Mouse (Mus musculus) thymus, adult 18-20 months (tissue): ENCODE measurements around the gene Rngtt.
"Not testable (repeated sequence)": the region's sequence is repeated elsewhere in the genome, so short reads cannot be mapped to it uniquely, and the experiment has no call there.

Source experiments
- DNase-seq, 2 experiments: peaks; one replicate each; pipeline ENCODE4 v3.0.0; 2022; ENCODE audit warnings: mixed read lengths in 2 of 2

Gene Rngtt

DNA sequence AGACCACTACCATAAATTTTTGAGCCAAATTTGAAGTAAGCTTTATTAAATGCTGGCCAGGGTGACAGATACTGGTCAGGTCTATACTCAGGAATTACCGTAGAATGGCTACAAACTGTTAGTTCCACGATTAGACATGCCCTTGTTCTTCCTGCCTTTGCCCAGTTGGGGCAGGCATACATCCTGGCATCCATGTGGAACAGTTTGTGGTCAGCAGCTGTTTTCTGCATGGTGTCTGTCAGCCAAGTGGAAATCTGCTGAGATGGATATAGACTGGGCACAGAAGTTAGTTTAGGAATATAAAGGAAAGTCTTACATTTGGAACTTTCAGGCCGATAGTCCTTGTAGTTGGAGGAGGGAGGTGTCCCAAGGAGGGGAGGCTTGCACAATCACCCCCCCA lies 136.8 kb downstream of the Rngtt start:
- no peak for DNase-seq

GRCm38 (mm10) chr4:33450356-33450755 lies 140.2 kb downstream of the Rngtt start:
- not testable (repeated sequence) for DNase-seq

- no peak for DNase-seq
Measured at GRCm38 (mm10) chr4:33459851-33460250, 149.7 kb downstream of the Rngtt start.

DNA sequence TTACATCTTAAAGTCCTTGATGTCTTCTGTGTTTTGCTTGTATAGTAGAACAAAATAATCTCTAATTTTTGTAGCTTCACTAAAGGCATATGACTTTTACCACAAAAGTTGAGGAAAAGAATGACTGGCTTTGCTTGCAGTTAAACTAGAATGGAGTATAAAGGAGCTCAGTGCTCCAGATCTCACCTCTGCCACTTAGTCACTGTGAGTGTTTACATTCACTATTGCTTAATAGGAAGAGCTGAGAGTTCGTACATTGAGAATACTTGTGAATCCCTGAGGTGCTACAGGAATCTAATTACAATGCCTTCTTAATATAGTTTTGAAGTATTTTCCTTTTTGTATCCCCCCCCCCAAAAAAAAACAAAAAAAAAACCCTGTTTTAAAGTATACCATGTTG lies 154.3 kb downstream of the Rngtt start:
- no peak for DNase-seq

DNA sequence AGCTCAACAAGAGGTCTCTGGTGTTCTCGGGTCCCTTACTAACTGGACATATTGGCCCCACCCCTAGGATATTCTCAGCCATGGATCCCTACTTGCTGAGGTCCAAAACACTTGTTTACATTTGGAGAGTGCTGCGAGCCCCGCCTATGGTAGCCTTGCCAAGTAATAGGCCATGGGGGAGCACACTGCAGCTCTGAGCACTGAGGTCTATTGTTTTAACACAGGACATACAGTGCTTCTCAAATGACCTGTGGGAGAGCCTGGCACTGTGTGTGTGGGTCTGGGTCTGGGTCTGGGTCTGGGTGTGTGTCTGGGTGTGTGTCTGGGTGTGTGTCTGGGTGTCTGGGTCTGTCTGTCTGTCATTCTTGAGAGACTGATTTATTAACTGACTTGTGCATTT lies 155.8 kb downstream of the Rngtt start:
- DNase-seq, result no peak

DNA sequence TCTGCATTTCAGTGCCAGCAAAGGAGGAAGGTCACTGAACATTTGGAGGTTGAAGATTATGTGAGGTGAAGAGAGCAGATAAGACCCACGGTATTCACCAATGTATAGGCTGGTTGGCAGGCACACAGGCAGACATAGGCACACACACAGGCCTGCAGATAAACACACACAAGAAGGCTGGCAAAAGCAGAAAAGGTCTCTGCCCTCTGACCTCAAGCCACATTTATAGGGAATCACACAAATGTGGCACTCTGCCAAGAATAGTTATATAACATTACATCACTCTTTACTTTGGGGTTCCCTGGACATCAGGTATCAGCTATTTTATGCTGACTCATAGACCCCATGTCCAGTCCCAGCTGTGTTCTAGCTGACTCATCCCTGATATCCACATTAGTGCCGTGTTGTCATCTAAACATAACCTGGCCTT lies 156.9 kb downstream of the Rngtt start:
- no peak for DNase-seq

- DNase-seq, result no peak
Measured at GRCm38 (mm10) chr4:33467627-33468026, 157.5 kb downstream of the Rngtt start.

DNA sequence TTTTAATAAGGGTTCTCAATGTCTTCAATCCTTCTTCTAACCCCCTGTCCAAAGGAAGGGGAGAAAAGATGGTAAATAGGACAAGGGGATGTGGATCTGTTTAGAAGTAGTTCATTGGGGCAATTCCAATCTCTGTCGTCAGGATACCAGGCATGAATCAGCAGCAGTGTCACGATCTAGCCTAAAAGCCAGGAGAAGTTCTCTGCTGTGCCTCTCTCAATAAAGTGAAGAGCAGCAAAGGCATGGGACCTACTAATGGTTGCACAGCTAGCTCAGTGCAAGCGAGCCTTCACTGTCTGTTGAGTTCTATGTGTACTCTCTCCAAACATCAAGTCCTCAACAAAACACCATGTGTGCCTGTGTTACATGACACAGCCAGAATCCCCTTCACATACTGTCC lies 158.0 kb downstream of the Rngtt start:
- no peak for DNase-seq

DNA sequence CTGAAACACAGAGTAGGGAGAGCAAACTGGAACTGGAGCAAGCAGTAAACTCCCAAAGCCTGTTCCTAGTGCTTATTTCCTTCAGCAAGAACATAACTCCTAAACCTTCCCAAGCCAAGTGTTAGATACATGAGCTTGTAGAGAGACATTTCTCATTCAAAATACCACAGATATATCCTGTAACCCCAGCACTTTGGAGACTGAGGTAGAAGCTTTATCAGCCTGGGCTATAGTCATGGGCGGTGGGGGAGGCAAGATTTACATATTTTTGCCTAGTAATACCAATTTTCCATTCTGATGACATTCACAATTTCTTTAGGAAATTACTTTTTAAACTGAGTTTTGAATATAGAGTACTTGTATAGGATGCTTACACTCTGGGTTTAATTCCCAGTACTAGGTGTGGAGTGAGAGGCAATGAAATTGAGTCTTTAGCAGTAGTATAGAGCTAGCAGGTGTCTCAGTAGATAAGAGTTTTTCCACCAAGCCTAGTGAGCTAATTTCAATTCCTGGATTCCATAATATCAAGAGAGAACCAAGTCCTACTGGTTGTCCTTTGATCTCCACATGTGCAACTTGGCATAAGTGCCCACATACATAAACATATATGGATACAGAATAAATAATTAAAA lies 160.7 kb downstream of the Rngtt start:
- no peak for DNase-seq

GRCm38 (mm10) chr4:33478011-33478785 lies 168.1 kb downstream of the Rngtt start:
- DNase-seq, result no peak

GRCm38 (mm10) chr4:33481721-33482120 lies 171.6 kb downstream of the Rngtt start:
- DNase-seq, result no peak

DNA sequence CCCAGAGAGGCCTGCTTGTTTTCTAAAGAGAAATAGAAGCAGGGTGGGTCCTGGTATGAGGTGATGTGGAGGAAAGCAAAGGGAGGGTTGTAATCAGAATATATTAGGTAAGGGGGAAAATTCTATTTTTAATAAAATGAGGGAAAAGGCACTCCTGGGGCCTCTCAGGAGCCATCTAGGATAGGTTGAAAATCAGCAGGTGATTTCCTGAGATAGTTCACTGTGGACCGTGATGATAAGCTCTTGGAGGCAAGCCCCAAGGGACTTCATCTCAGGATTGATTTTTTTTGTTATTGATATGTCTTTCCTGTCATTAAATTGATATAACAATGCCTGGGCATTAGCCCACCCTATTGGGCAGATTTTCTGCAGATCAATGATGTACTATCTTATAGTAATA lies 175.9 kb downstream of the Rngtt start:
- DNase-seq, result no peak

DNA sequence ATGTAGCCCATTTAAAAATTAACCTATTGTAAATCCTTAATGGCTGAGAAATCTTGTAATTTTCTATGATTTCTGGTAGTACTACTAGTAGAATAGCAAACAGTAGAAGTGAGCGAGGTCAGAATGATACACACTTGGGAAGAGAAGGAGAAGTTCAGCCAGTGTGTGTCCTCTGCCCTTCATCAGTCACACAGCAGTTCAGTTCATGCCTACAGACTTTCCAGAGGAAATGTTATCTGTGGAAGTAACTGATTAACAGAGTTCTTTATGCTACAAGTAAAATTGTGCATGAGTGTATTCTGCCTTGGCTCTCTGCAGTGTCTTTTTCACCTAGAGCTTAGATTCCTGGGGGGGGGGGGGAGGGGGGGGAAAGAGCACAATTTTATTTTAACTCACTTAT lies 181.0 kb downstream of the Rngtt start:
- DNase-seq, result no peak

DNA sequence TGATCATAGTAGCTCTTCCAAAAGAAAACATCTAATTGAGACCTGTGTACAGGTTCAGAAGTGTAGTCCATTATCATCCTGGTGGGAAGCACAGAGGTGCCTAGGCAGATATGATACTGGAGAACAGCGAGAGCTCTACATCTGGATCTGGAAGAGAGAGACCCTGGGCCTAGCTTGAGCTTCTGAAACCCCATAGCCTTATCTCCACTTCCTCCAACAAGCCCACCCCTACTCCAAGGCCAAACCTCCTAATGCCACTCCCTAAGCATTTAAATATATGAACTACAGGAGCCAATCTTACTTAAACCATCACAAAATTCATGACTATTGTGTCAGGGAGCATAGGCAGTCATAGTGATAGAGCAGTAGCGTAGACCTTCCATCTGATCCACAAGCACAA lies 184.3 kb downstream of the Rngtt start:
- no peak for DNase-seq

DNA sequence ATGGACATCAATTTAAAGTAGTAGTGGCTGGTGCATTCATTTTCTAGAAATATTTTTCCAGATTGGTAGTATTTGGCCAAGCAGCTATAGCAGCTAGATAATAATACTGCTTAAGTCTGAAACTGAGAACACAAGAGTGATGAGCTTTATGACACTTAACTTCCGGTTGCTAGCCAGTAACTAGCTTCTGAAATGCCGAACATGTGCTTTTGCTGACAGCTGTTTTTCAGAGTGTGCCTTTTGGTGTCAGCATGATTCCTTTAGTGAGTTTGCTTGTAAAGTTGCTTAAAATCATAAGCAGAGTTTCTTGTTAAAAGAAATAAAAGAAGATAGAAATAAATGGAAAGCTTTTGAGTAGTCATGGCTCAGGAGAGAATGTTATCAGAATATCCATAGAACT lies 186.9 kb downstream of the Rngtt start:
- no peak for DNase-seq

DNA sequence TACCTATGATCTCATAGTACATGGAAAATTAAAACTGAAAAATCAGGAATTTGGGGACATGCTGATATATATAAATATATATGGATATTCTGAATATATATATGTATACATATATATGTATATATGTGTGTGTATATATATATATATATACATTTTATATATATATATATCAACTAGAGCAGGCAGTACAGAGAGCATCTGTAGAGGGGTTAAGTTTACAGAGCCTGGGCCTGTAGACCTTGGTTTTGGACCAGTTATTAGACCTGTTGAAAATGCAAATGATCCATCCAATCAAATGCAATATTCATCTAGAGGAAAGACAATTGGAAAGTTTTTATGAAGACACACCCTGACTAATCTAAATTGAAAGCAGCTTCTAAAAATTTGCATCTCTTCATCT lies 187.5 kb downstream of the Rngtt start:
- no peak for DNase-seq

DNA sequence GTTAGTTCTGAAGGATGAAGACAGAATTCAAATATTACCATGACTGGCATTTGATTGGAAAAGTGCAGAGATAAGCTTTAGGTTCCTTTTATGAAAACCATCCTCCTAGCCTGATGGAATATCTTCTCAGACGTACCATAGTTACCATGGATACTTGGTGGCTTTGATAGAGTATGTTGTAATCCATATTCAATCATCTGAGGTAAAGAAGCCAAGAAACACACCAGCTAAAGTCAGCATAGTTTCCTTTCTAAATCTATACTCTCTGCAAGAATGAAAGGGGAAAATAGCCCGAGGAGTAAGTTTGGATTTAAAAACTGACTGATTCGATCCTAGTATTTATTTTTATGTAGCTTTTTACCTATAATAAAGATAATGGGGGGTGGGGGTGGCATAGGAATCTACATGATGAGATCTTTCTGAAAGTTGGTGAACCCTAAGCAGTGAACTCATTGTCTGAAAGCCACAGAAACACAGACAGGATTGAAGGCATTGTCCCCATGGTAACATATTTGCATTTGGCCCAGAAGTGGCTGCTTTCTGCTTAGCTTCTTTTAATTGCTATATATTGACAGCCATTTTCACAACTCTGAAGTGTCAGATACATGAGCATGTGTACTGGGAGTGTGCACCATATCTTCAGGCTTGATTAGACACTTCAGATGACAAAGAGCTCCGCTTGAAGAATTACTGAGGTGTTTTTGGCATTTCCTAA lies 188.2 kb downstream of the Rngtt start:
- no peak for DNase-seq

GRCm38 (mm10) chr4:33506638-33507037 lies 196.5 kb downstream of the Rngtt start:
- no peak for DNase-seq

GRCm38 (mm10) chr4:33510544-33510943 lies 200.4 kb downstream of the Rngtt start:
- no peak for DNase-seq

GRCm38 (mm10) chr4:33513421-33513820 lies 203.3 kb downstream of the Rngtt start:
- no peak for DNase-seq

GRCm38 (mm10) chr4:33514108-33515000 lies 204.2 kb downstream of the Rngtt start:
- DNase-seq, result no peak

DNA sequence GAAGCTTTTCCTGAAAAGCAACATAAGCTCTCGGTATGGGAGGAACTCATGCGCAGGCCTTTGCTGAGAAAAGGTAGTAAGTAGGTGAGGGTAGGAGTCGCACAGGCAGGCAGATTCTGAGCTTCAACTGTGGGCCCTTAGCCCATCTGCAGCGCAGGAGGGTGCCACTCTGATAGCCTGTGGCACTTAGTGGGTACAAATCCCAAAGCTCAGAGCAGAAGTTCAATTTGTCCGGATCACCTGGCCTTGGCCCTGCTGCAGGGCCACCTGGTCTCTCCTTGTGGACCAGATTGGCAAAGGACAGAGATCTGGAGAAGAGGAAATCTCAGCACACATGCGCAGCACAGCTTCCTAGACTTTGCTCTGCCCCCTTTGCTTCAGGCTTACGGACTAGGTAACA lies 210.1 kb downstream of the Rngtt start:
- DNase-seq, result no peak

DNA sequence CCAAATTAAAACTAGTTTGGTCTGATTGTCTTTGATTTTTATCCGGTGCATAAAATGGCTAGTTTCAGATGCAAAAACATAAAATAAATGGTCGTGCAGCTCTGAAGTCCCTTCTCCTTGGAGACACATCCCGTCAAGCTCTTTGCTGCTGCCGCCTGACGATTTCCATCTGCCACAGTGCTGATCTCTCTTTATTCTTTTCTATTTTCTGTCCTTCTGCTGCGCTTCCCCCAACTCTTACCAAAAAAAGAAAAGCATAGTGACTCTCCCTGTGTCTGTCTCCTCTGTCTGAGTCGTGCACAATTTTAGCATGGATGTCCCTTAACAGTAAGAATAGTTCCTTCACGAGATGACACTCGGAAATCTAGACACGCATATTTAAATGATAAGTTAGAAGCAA lies 210.8 kb downstream of the Rngtt start:
- no peak for DNase-seq
